Mouse (Mus musculus): ENCODE data around the gene H2bfm. TPM values are rescaled to one million over a fixed set of nuclear protein-coding genes. Genes with fewer than 3 reads are reported as not detected.

The H2bfm gene
- polyA plus RNA-seq, 1 experiment from 2014 or later, result not detected

Other genes with a start within 250 kb of the H2bfm start
- 13.8 and 14.9 TPM in 2 replicates for gene Tceal1, start 219.3 kb upstream of the H2bfm start, polyA plus RNA-seq (2015; fragmentation: Nextera tagmentation; extraction: Ambion mirVana)
- gene Morf4l2, start 183.6 kb upstream of the H2bfm start, polyA plus RNA-seq (2015; fragmentation: Nextera tagmentation; extraction: Ambion mirVana), result 676 and 684 TPM in 2 replicates
- 0.10 and 0.20 TPM in 2 replicates for gene Glra4, start 147.2 kb upstream of the H2bfm start, polyA plus RNA-seq (2015; fragmentation: Nextera tagmentation; extraction: Ambion mirVana)
- 7.3 and 7.6 TPM in 2 replicates for gene Plp1, start 104.7 kb upstream of the H2bfm start, polyA plus RNA-seq (2015; fragmentation: Nextera tagmentation; extraction: Ambion mirVana)
- gene Rab9b, start 58.6 kb upstream of the H2bfm start, polyA plus RNA-seq (2015; fragmentation: Nextera tagmentation; extraction: Ambion mirVana), result 0.22 and 0.46 TPM in 2 replicates
- gene Tmsb15b2, start 48.2 kb downstream of the H2bfm start, polyA plus RNA-seq (2015; fragmentation: Nextera tagmentation; extraction: Ambion mirVana), result 76.7 and 90.3 TPM in 2 replicates
- gene Tmsb15l, start 49.5 kb downstream of the H2bfm start, polyA plus RNA-seq (2015; fragmentation: Nextera tagmentation; extraction: Ambion mirVana), result 7.3 and 7.8 TPM in 2 replicates
- gene Tmsb15b1, start 49.5 kb downstream of the H2bfm start, polyA plus RNA-seq (2015; fragmentation: Nextera tagmentation; extraction: Ambion mirVana), result 34.6 and 37.4 TPM in 2 replicates
- 34.6 and 37.0 TPM in 2 replicates for gene Zcchc18, start 65.8 kb downstream of the H2bfm start, polyA plus RNA-seq (2015; fragmentation: Nextera tagmentation; extraction: Ambion mirVana)
- 12.4 and 14.8 TPM in 2 replicates for gene Slc25a53, start 111.0 kb downstream of the H2bfm start, polyA plus RNA-seq (2015; fragmentation: Nextera tagmentation; extraction: Ambion mirVana)
- 8.7 and 9.4 TPM in 2 replicates for gene Fam199x, start 122.3 kb downstream of the H2bfm start, polyA plus RNA-seq (2015; fragmentation: Nextera tagmentation; extraction: Ambion mirVana)
- not detected in 2 replicates for gene Esx1, start 194.8 kb downstream of the H2bfm start, polyA plus RNA-seq (2015; fragmentation: Nextera tagmentation; extraction: Ambion mirVana)

Measured in limb, embryonic 13.5 days (tissue).